Mouse (Mus musculus) left cerebral cortex, adult 9 months (tissue): ENCODE measurements around the gene Tesk1.

ENCODE experiments used
- DNase-seq, 2 experiments: peaks; one replicate each; pipeline ENCODE4 v3.0.0; 2022; ENCODE audit warnings: low spot score in 2 of 2

Gene Tesk1

DNA sequence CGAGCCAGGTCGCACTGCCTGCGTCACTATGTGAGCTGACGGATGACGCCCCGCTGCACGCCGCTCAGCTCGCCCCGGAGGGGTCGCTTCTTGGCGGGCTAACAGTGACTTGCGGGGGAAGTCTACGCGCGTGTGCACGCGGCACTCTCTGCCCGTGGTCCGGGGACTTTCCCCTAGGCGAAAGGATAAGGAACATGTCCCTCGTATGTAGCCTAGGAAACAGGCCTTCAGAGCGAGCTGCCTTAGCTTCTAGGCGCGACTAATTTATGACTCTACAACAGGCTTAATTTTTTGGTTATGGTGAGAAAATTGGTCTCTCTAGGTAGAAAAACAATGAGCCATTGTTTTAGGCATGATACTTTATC, 51.1 kb downstream of the Tesk1 start, which contains the start of gene Ccdc107:
TSS of gene Ccdc107 (plus strand) at position 80 of the 365 bp plus-strand sequence.
- peak; percentile 96 for DNase-seq

DNA sequence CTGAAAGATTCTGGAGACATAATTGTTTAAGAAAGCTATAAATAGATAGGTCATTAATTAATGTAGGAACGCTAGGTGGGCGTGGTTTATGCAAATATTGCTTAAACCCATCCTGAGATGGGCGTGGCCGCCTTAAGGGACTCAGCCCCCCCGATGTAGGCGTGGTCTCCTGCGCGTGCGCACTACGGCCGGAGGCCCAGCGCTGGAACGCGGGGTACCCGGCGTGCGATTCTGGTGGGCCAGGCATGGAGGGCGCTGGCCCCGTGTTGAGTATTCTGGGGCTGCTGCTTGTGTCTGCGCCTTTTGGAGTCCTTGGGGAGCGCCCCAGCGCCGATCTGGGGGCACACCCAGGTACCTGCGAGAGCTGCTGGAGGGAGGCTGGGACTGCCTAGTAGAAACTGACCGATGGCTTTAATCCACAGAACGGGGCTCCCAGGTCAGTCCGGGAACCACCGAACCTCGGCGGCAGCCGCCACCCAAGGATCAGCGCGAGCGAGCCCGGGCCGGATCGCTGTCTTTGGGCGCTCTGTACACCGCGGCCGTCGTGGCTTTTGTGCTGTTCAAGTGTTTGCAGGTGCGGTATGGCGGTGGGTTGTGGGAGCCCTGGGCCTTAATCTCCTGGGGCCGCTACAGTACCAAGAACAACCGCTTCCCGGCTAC, 51.6 kb downstream of the Tesk1 start:
- DNase-seq, result peak; percentile 91 to 97

DNA sequence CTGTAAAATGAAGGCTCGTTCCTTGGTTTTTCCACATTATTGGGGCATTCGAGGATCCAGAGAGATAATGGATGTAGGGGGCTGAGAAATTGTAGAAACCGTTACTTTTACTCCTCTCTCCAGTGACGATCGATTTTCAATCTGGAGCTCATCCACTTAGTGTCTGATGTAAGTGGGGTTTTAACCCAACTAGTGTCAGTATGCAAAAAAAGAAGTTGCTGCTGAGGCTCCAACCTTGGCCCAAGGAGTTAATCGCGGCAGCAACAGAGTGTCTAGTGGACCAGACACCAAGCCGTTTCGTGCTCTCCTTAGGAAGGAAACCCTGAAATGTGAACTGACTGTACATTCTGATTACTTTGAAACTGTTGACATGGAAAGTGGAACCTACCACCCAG, 52.1 kb downstream of the Tesk1 start:
- DNase-seq, result no peak

DNA sequence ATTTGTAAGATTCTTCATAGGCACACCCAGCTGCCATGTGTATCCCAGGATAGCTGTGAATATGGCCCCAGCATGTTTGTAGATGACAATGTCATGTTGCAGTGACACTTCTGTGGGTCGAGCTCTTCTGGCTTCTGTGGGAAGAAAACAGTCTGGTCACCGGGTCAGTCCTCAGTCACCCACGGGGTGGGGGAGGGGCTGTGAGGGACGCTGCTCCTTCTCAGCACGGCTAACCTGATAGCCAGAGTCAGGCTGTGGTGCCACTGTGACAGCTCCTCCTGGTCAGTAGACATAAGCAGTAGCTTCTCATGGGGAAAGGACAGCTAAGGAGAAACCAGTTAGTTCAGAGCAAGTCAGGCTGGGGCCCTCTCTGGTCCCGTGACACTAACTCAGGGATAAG, 54.8 kb downstream of the Tesk1 start:
- DNase-seq, result no peak

DNA sequence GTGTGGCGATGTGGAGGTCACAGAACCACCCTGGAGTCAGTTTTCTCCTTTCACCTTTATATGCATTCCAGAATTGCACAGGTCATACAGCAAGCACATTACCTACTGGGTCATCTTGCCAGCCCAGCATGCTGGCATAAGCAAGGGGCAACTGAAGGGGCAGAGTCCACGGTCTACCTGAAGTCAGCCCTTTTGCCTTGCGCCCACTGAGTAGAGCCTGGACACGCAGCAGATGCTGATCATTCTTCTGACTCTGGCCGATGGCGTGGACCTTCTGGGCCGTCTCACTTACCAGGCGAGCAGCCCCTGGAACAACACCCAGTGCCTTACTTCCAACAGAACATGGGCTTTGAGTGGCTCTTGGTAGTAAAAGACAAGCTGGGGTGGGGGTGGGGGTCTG, 55.7 kb downstream of the Tesk1 start:
- DNase-seq, result no peak
